In the genomic region with DNA sequence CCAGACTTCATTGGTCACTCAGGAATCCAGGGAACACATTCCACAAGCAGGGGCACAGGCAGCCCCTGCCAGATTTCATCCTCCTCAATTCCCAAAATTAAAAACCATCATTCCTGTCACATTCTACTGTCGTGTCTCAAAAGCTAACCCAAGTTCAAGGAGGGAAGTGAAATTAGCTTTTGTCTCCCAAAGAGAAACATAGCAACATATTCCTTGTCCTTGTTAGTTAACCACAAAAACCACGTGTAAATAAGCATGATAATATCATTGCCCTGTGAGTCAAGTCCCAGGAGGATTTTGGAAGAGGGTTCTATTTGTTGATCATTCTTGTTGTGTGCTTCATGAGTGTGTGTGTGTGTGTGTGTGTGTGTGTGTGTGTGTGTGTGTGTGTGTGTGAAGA, we compare ENCODE assay signal across 22 mouse cellular contexts.
DNase-seq lines count a peak whose midpoint lies in the region; ATAC-seq lines count a peak whose summit lies in the region.
"Had no signal": no experiment of that assay in that cellular context is flagged by ENCODE, and none has a peak within 500 bp of the region (broad histone marks: within the 10 kb centered on the region; RNA-seq: fewer than 3 reads in every experiment).

No protein-coding gene starts in this region.

- WGBS in kidney, embryonic 16.5 days, result 43% methylated on average over 2 of the region's 2 CpGs
- 51% methylated on average over 2 of the region's 2 CpGs for WGBS in kidney, embryonic 15.5 days

- H3K9me3 ChIP-seq in kidney, embryonic 16.5 days (ENCODE audit: low read length), result no peaks in the 10 kb centered on the region
- H3K9me3 ChIP-seq in kidney, embryonic 15.5 days (replicated peaks), result no peaks in the 10 kb centered on the region
- H3K9me3 ChIP-seq: embryonic facial prominence, embryonic 13.5 days; forebrain, embryonic 12.5 days; heart, embryonic 15.5 days; hindbrain, embryonic 13.5 days had no signal

- H3K27ac ChIP-seq in kidney, embryonic 16.5 days (ENCODE audit: low read length), result 0 out of 2 replicates have a peak overlapping the region, but pooled peaks have one; percentile 18
- no peak overlapping the region for H3K27ac ChIP-seq in kidney, embryonic 15.5 days
- H3K27ac ChIP-seq: embryonic facial prominence, embryonic 13.5 days; forebrain, embryonic 12.5 days; heart, embryonic 15.5 days; hindbrain, embryonic 13.5 days; hindbrain, postnatal 0 days had no signal

- no peaks in the 10 kb centered on the region for H3K36me3 ChIP-seq in kidney, embryonic 16.5 days (ENCODE audit: insufficient read depth, low read length)
- no peaks in the 10 kb centered on the region for H3K36me3 ChIP-seq in kidney, embryonic 15.5 days
- H3K36me3 ChIP-seq: embryonic facial prominence, embryonic 13.5 days; forebrain, embryonic 12.5 days; heart, embryonic 15.5 days; hindbrain, embryonic 13.5 days had no signal

- no peak overlapping the region for H3K9ac ChIP-seq in kidney, embryonic 16.5 days (replicated peaks; ENCODE audit: low read length)
- no peak overlapping the region for H3K9ac ChIP-seq in kidney, embryonic 15.5 days
- H3K9ac ChIP-seq: embryonic facial prominence, embryonic 13.5 days; forebrain, embryonic 12.5 days; heart, embryonic 15.5 days; hindbrain, embryonic 13.5 days had no signal

- H3K27me3 ChIP-seq in kidney, embryonic 16.5 days (ENCODE audit: insufficient read depth, low read length), result no peaks in the 10 kb centered on the region
- H3K27me3 ChIP-seq in kidney, embryonic 15.5 days, result no peaks in the 10 kb centered on the region
- H3K27me3 ChIP-seq: CH12.LX; embryonic facial prominence, embryonic 13.5 days; forebrain, embryonic 12.5 days; heart, embryonic 15.5 days; hindbrain, embryonic 13.5 days had no signal

- peak; percentile 84 for DNase-seq in Muller cell, postnatal 12 days (ENCODE audit: inconsistent ontology term)
- DNase-seq in skeletal muscle tissue, adult 2 months (ENCODE audit: low read depth, low spot score), result peak; percentile 11
- DNase-seq in adrenal gland, adult 18-20 months (ENCODE audit: low spot score in 2 of 2), result no peak
- no peak for DNase-seq in spleen, adult 12 weeks (ENCODE audit: low spot score)
- DNase-seq: adrenal gland, postnatal 10 days; cerebellum, adult 11-12 months; cerebellum, adult 9-10 months; cerebellum, postnatal 25 days; gastrocnemius, postnatal 25 days; heart, adult 18-20 months; heart, postnatal 14 days had no signal

- H3K4me2 ChIP-seq in kidney, embryonic 16.5 days (replicated peaks; ENCODE audit: low read depth, low read length), result no peak overlapping the region
- no peak overlapping the region for H3K4me2 ChIP-seq in kidney, embryonic 15.5 days
- H3K4me2 ChIP-seq: embryonic facial prominence, embryonic 13.5 days; forebrain, embryonic 12.5 days; heart, embryonic 11.5 days; heart, embryonic 15.5 days; hindbrain, embryonic 13.5 days had no signal

- H3K4me3 ChIP-seq in kidney, embryonic 16.5 days (ENCODE audit: low read length), result no peak overlapping the region
- H3K4me3 ChIP-seq in kidney, embryonic 15.5 days (replicated peaks), result no peak overlapping the region
- H3K4me3 ChIP-seq: embryonic facial prominence, embryonic 13.5 days; forebrain, embryonic 12.5 days; heart, embryonic 15.5 days; hindbrain, embryonic 13.5 days had no signal

- no peak for ATAC-seq in kidney, embryonic 16.5 days (ENCODE audit: low FRiP score, low TSS enrichment)
- ATAC-seq in kidney, embryonic 15.5 days (replicated peaks; ENCODE audit: low FRiP score), result no peak
- ATAC-seq in granulocyte monocyte progenitor cell, adult 5-6 weeks (replicated peaks; ENCODE audit: poor library complexity, severe bottlenecking), result peak; percentile 83
- ATAC-seq: forebrain, embryonic 16.5 days; hindbrain, postnatal 0 days had no signal

- 0 out of 2 replicates have a peak, but pooled peaks cover 4% of the 10 kb centered on the region for H3K4me1 ChIP-seq in kidney, embryonic 16.5 days (ENCODE audit: insufficient read depth, low read length)
- no peaks in the 10 kb centered on the region for H3K4me1 ChIP-seq in kidney, embryonic 15.5 days
- H3K4me1 ChIP-seq: embryonic facial prominence, embryonic 13.5 days; forebrain, embryonic 12.5 days; heart, embryonic 15.5 days; hindbrain, embryonic 13.5 days had no signal

Comparison
In these comparisons a context has a peak if more than half of its experiments do, and no peak if none do; other contexts are left out.
1. DNase-seq: peak in Muller cell, postnatal 12 days (single experiment) and skeletal muscle tissue, adult 2 months (single experiment); none in adrenal gland, adult 18-20 months (0 of 2) and spleen, adult 12 weeks (single experiment).